Mouse (Mus musculus) MEL (cell line): Measurements from ENCODE around the gene Cotl1. TPM values are rescaled to one million over a fixed set of nuclear protein-coding genes. Genes with fewer than 3 reads are reported as not detected.

Experiments used
- DNase-seq: peaks from one replicate; pipeline ENCODE4 v3.0.0; 2011; ENCODE audit warnings: low read depth, low spot score
- H3K27ac ChIP-seq: 2 replicates; pipeline ENCODE4 v1.5.1; 2012; ENCODE audit warnings: low read depth, mild to moderate bottlenecking, control low read depth, low read length, moderate library complexity; ENCODE audit not compliant: control insufficient read depth
- H3K27me3 ChIP-seq, 2 experiments: fragments of 150-350 bp in 1 of 2; sonication (generic) in 1 of 2; 2 replicates each; pipeline ENCODE4 v1.6.1; 2012; ENCODE audit warnings: low read length in 2 of 2, mild to moderate bottlenecking in 2 of 2, improper control_type of control experiment in 1 of 2, moderate library complexity in 1 of 2; ENCODE audit not compliant: insufficient read depth in 2 of 2, control insufficient read depth in 1 of 2
- H3K36me3 ChIP-seq, 2 experiments: 2 replicates each; pipeline ENCODE4 v1.6.1; 2012 to 2014; ENCODE audit warnings: low read length in 2 of 2, improper control_type of control experiment in 1 of 2, inconsistent platforms in 1 of 2, mild to moderate bottlenecking in 1 of 2; ENCODE audit not compliant: insufficient read depth in 2 of 2, control insufficient read depth in 1 of 2
- H3K4me1 ChIP-seq, 2 experiments: fragments of 150-350 bp in 1 of 2; sonication (generic) in 1 of 2; 2 replicates each; pipeline ENCODE4 v1.6.1; 2012; ENCODE audit warnings: low read length in 2 of 2, improper control_type of control experiment in 1 of 2, mild to moderate bottlenecking in 1 of 2; ENCODE audit not compliant: insufficient read depth in 2 of 2, control insufficient read depth in 1 of 2
- H3K4me3 ChIP-seq, 2 experiments: fragments of 150-350 bp in 1 of 2; sonication (generic) in 1 of 2; 2 replicates each; pipeline ENCODE4 v1.5.1; 2012; ENCODE audit warnings: low read depth in 2 of 2, low read length in 2 of 2, mild to moderate bottlenecking in 2 of 2, moderate library complexity in 2 of 2, control low read depth in 1 of 2, improper control_type of control experiment in 1 of 2; ENCODE audit not compliant: control insufficient read depth in 1 of 2, insufficient read depth in 1 of 2
- H3K79me2 ChIP-seq: 2 replicates; pipeline ENCODE4 v1.6.1; 2012; ENCODE audit warnings: mild to moderate bottlenecking, low read length, moderate library complexity; ENCODE audit not compliant: control insufficient read depth, poor library complexity, insufficient read depth
- H3K9ac ChIP-seq: 2 replicates; pipeline ENCODE4 v1.6.1; 2012; ENCODE audit warnings: low read depth, mild to moderate bottlenecking, control low read depth, low read length, moderate library complexity; ENCODE audit not compliant: control insufficient read depth, poor library complexity, severe bottlenecking
- H3K9me3 ChIP-seq: fragments of 150-350 bp; sonication (generic); replicated peaks from 2 replicates; pipeline ENCODE4 v1.6.1; 2012; ENCODE audit warnings: mild to moderate bottlenecking, low read length, improper control_type of control experiment, moderate library complexity; ENCODE audit not compliant: insufficient read depth
- ETS1 ChIP-seq: IDR thresholded peaks from 2 replicates; pipeline ENCODE4 v1.6.1; 2012; ENCODE audit warnings: low read depth, mild to moderate bottlenecking, inconsistent platforms, low read length, improper control_type of control experiment, moderate library complexity
- HCFC1 ChIP-seq: IDR thresholded peaks from 2 replicates; pipeline ENCODE4 v1.6.1; 2012; ENCODE audit warnings: low read depth, mild to moderate bottlenecking, inconsistent platforms, low read length, improper control_type of control experiment, moderate library complexity
- MAZ ChIP-seq: IDR thresholded peaks from 2 replicates; pipeline ENCODE4 v1.6.1; 2012; ENCODE audit warnings: low read depth, mild to moderate bottlenecking, inconsistent platforms, low read length, improper control_type of control experiment
- NELFE ChIP-seq: IDR thresholded peaks from 2 replicates; pipeline ENCODE4 v1.6.1; 2011; ENCODE audit warnings: low read depth, low read length, improper control_type of control experiment
- NRF1 ChIP-seq: IDR thresholded peaks from 2 replicates; pipeline ENCODE4 v1.6.1; 2014; ENCODE audit warnings: low read depth, mild to moderate bottlenecking, inconsistent platforms, low read length, improper control_type of control experiment, moderate library complexity; ENCODE audit not compliant: poor library complexity, insufficient read depth, severe bottlenecking
- POLR2A ChIP-seq, 2 experiments: IDR thresholded peaks; 2 replicates each; pipeline ENCODE4 v1.6.1; 2011 to 2012; ENCODE audit warnings: low read length in 2 of 2, mild to moderate bottlenecking in 2 of 2, control low read depth in 1 of 2, improper control_type of control experiment in 1 of 2, low read depth in 1 of 2, moderate library complexity in 1 of 2; ENCODE audit not compliant: control insufficient read depth in 1 of 2, insufficient read depth in 1 of 2, poor library complexity in 1 of 2
- POLR2AphosphoS2 ChIP-seq: IDR thresholded peaks from 2 replicates; pipeline ENCODE4 v1.6.1; 2011; ENCODE audit warnings: low read length, improper control_type of control experiment
- SIN3A ChIP-seq: IDR thresholded peaks from 2 replicates; pipeline ENCODE4 v1.6.1; 2012; ENCODE audit warnings: low read length, improper control_type of control experiment, inconsistent platforms
- SMC3 ChIP-seq: IDR thresholded peaks from 2 replicates; pipeline ENCODE4 v1.6.1; 2011; ENCODE audit warnings: low read depth, low read length, improper control_type of control experiment
- TBP ChIP-seq: IDR thresholded peaks from 2 replicates; pipeline ENCODE4 v1.8.0; 2011; ENCODE audit warnings: low read depth, low read length, improper control_type of control experiment
- polyA plus RNA-seq, 2 experiments: library from polyadenylated mRNA; stranded (reverse) in 1 of 2; unstranded in 1 of 2; fragments of >175 nt in 1 of 2; fragments of >200 nt in 1 of 2; gene quantifications; 2 replicates each; pipeline versions ENCODE4 v1.2.1 to v1.2.4; 2012; ENCODE audit warnings: low replicate concordance in 2 of 2, low read depth in 1 of 2; ENCODE audit not compliant: insufficient read length in 2 of 2, insufficient read depth in 1 of 2, missing spikeins in 1 of 2
- total RNA-seq: library from RNA; depleted of rRNA; stranded (reverse); fragments of 300-350 nt; gene quantifications from 2 replicates; pipeline ENCODE4 v1.2.3, GENCODE M21; 2012

The Cotl1 gene
- total and polyA plus RNA-seq, 3 experiments = 70.3 to 114 TPM; not detected in 1

DNA sequence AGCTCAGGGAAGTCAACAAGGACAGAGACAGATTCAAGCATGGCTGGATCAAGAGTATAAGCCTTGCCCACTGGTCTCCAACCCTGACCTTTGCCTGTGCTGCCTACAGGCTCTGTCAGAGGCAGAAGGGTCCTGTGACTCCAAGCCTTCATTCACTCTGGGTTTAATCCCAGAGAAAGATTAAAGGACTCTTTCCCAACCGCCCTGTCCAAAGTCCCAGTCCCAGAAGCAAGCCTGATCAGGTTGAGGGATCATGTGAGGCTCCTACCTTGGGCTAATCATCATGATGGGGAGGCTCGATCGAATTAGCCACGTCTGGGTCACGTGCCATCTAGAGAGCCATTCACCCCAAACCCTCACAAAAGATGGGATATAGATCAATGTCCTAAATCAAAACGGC is 5.7 kb downstream of the Cotl1 start:
- Histone ChIP-seq H3K4me1 (peaks cover 18 to 29% of the 10 kb centered on the region in 2 experiments), H3K4me3 (no peak overlapping the region), H3K36me3 (peaks cover 0 to 12% of the 10 kb centered on the region in 2 experiments; a peak in 2 of 4 replicates)

DNA sequence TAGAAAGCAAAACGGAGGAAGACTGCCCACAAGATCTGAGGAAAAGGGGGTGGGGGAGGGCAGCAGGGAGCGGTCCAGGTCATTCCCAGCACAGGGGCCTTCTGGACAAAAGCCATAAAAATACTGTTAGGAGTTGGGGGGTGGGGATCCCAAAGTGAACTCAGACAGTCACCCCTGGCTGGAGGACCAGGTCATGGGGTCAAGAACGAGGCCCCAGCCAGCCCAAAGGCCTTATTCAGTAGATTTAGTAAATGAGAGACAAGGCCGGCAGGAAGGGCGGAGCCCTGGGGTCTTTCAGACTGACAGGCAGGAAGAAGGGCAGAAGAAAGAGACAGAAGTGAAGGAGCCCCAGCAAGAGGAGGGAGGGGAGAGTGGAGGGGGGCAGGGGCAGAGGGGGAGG is 7.4 kb downstream of the Cotl1 start:
- no peaks in the 10 kb centered on the region for H3K79me2 ChIP-seq
- H3K27me3 ChIP-seq = no peaks in the 10 kb centered on the region
- H3K36me3 ChIP-seq = peaks cover 0 to 22% of the 10 kb centered on the region in 2 experiments; a peak in 2 of 4 replicates
- H3K9ac ChIP-seq = no peak overlapping the region
- peaks cover 27 to 41% of the 10 kb centered on the region in 2 experiments for H3K4me1 ChIP-seq
- 0 out of 2 replicates have a peak, but pooled peaks have one; percentile 45 for TF ChIP-seq MAZ
- no peak for TF ChIP-seq NRF1
- no peak for TF ChIP-seq POLR2A (IDR thresholded peaks at IDR 0.05; ENCODE audit: control insufficient read depth in 1 of 2, insufficient read depth in 1 of 2, low read depth in 1 of 2, low read length in 2 of 2, poor library complexity in 1 of 2)
- TF ChIP-seq HCFC1 = 0 out of 2 replicates have a peak, but pooled peaks have one; percentile 13
- H3K4me3 ChIP-seq = no peak overlapping the region
- H3K9me3 ChIP-seq = no peaks in the 10 kb centered on the region
- no peak for DNase-seq
- H3K27ac ChIP-seq = no peak overlapping the region

More for the DNA sequence above, 5.7 kb downstream of the Cotl1 start:
- Histone ChIP-seq H3K27ac (no peak overlapping the region), H3K27me3 (no peaks in the 10 kb centered on the region), H3K9ac (no peak overlapping the region), H3K79me2 (no peaks in the 10 kb centered on the region), H3K9me3 (no peaks in the 10 kb centered on the region)
- no peak for TF ChIP-seq SMC3
- no peak for TF ChIP-seq POLR2AphosphoS2
- TF ChIP-seq NRF1 = no peak
- TF ChIP-seq MAZ = no peak
- TF ChIP-seq SIN3A = no peak
- no peak for TF ChIP-seq NELFE
- DNase-seq = no peak

DNA sequence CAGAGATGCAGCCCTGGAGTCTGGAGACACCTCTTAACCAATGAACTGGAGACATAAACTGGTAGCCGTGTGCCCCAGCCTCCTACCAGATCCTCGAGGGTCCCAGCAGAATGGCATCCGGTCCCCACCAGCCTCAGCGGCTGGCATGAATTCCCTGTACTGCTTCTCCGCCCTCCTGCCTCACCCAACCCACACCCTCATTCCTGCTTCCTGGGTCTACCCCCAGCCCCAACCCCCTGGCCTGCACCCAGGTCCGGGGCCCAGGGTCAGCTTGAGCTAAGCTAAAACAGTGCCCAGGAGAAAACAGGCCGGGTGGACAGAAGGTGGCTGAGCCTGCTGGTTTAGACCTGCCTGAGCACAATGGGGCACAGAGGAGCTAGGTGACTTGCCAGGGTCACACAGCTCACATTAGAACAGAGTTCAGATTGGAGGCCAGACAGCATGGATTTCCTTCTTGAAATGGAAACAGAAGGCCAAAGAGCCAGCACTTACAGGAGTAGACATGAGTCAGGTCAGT is 8.2 kb downstream of the Cotl1 start:
- H3K36me3 ChIP-seq = peaks cover 0 to 29% of the 10 kb centered on the region in 2 experiments; a peak in 2 of 4 replicates
- TF ChIP-seq TBP (no peak), ETS1 (no peak)
- TF ChIP-seq, all 39 proteins: peak for 0
- Histone ChIP-seq H3K9me3 (no peaks in the 10 kb centered on the region), H3K9ac (no peak overlapping the region), H3K4me1 (peaks cover 35 to 49% of the 10 kb centered on the region in 2 experiments), H3K27me3 (no peaks in the 10 kb centered on the region), H3K79me2 (no peaks in the 10 kb centered on the region), H3K27ac (no peak overlapping the region), H3K4me3 (no peak overlapping the region)
- DNase-seq = no peak
